In genomic region chr2:72849441-72850192, GRCm38 (mm10) we compare ENCODE assay signal across 14 mouse cellular contexts.
A peak's percentile ranks its signal among the peaks of the same experiment; 100 is the strongest.
DNase-seq lines count a peak whose midpoint lies in the region; ATAC-seq lines count a peak whose summit lies in the region.
"Had no signal": no experiment of that assay in that cellular context is flagged by ENCODE, and none has a peak within 500 bp of the region (broad histone marks: within the 10 kb centered on the region; RNA-seq: fewer than 3 reads in every experiment).

No protein-coding gene starts in this region.

- 33% methylated on average over 12 of the region's 12 CpGs for WGBS in heart, embryonic 12.5 days
- 45% methylated on average over 12 of the region's 12 CpGs for WGBS in midbrain, embryonic 12.5 days
- 39% methylated on average over 12 of the region's 12 CpGs for WGBS in midbrain, embryonic 15.5 days
- WGBS in heart, embryonic 16.5 days: 39% methylated on average over 12 of the region's 12 CpGs

- no peak overlapping the region for H3K27ac ChIP-seq in heart, embryonic 12.5 days (ENCODE audit: poor library complexity, severe bottlenecking)
- H3K27ac ChIP-seq in midbrain, embryonic 12.5 days (replicated peaks): no peak overlapping the region
- no peak overlapping the region for H3K27ac ChIP-seq in midbrain, embryonic 15.5 days
- H3K27ac ChIP-seq in heart, embryonic 16.5 days (ENCODE audit: low read length): no peak overlapping the region
- H3K27ac ChIP-seq: kidney, embryonic 15.5 days; liver, embryonic 15.5 days; neural tube, embryonic 12.5 days had no signal

- H3K9me3 ChIP-seq in heart, embryonic 12.5 days (replicated peaks): no peaks in the 10 kb centered on the region
- peaks cover 5% of the 10 kb centered on the region; the same call in 1 of the 2 replicates for H3K9me3 ChIP-seq in midbrain, embryonic 12.5 days
- H3K9me3 ChIP-seq in midbrain, embryonic 15.5 days: no peaks in the 10 kb centered on the region
- no peaks in the 10 kb centered on the region for H3K9me3 ChIP-seq in heart, embryonic 16.5 days (replicated peaks; ENCODE audit: control insufficient read depth, low read length)
- H3K9me3 ChIP-seq: kidney, embryonic 15.5 days; liver, embryonic 15.5 days; neural tube, embryonic 12.5 days had no signal

- 0 out of 2 replicates have a peak overlapping the region, but pooled peaks have one; percentile 36 for H3K9ac ChIP-seq in heart, embryonic 12.5 days
- no peak overlapping the region for H3K9ac ChIP-seq in midbrain, embryonic 12.5 days (replicated peaks)
- no peak overlapping the region for H3K9ac ChIP-seq in midbrain, embryonic 15.5 days
- no peak overlapping the region for H3K9ac ChIP-seq in heart, embryonic 16.5 days (ENCODE audit: low read length)
- H3K9ac ChIP-seq: kidney, embryonic 15.5 days; liver, embryonic 15.5 days; neural tube, embryonic 12.5 days had no signal

- ATAC-seq in heart, embryonic 12.5 days (ENCODE audit: insufficient number of reproducible peaks, low FRiP score): 0 out of 2 replicates have a peak, but pooled peaks have one; percentile 22
- ATAC-seq in midbrain, embryonic 12.5 days (ENCODE audit: low FRiP score, low read depth): no peak
- no peak for ATAC-seq in midbrain, embryonic 15.5 days (replicated peaks)
- no peak for ATAC-seq in heart, embryonic 16.5 days (replicated peaks; ENCODE audit: extremely low read depth, insufficient read depth, low FRiP score)
- ATAC-seq: Patski had no signal

- no peaks in the 10 kb centered on the region for H3K27me3 ChIP-seq in heart, embryonic 12.5 days (replicated peaks)
- no peaks in the 10 kb centered on the region; the same call in 1 of the 2 replicates for H3K27me3 ChIP-seq in midbrain, embryonic 12.5 days
- no peaks in the 10 kb centered on the region for H3K27me3 ChIP-seq in midbrain, embryonic 15.5 days (replicated peaks)
- H3K27me3 ChIP-seq in heart, embryonic 16.5 days (ENCODE audit: control insufficient read depth, insufficient read depth, low read length): no peaks in the 10 kb centered on the region
- H3K27me3 ChIP-seq: kidney, embryonic 15.5 days; liver, embryonic 15.5 days; neural tube, embryonic 12.5 days; Patski had no signal

- H3K4me1 ChIP-seq in heart, embryonic 12.5 days (replicated peaks): peaks cover 8% of the 10 kb centered on the region
- 0 out of 2 replicates have a peak, but pooled peaks cover 3% of the 10 kb centered on the region for H3K4me1 ChIP-seq in midbrain, embryonic 12.5 days
- no peaks in the 10 kb centered on the region for H3K4me1 ChIP-seq in midbrain, embryonic 15.5 days
- H3K4me1 ChIP-seq in heart, embryonic 16.5 days (ENCODE audit: control insufficient read depth, insufficient read depth, low read length): peaks cover 5% of the 10 kb centered on the region; the same call in 1 of the 2 replicates
- H3K4me1 ChIP-seq: kidney, embryonic 15.5 days; liver, embryonic 15.5 days; neural tube, embryonic 12.5 days had no signal

- no peaks in the 10 kb centered on the region for H3K36me3 ChIP-seq in heart, embryonic 12.5 days
- H3K36me3 ChIP-seq in midbrain, embryonic 12.5 days: no peaks in the 10 kb centered on the region
- H3K36me3 ChIP-seq in midbrain, embryonic 15.5 days (replicated peaks): no peaks in the 10 kb centered on the region
- no peaks in the 10 kb centered on the region for H3K36me3 ChIP-seq in heart, embryonic 16.5 days (ENCODE audit: control insufficient read depth, insufficient read depth)
- H3K36me3 ChIP-seq: kidney, embryonic 15.5 days; liver, embryonic 15.5 days; neural tube, embryonic 12.5 days had no signal

- H3K4me2 ChIP-seq in heart, embryonic 12.5 days: peak overlapping the region; percentile 41
- 0 out of 2 replicates have a peak overlapping the region, but pooled peaks have one; percentile 15 for H3K4me2 ChIP-seq in midbrain, embryonic 12.5 days (replicated peaks)
- no peak overlapping the region for H3K4me2 ChIP-seq in midbrain, embryonic 15.5 days
- 0 out of 2 replicates have a peak overlapping the region, but pooled peaks have one; percentile 11 for H3K4me2 ChIP-seq in heart, embryonic 16.5 days (ENCODE audit: low read depth, low read length)
- H3K4me2 ChIP-seq: kidney, embryonic 15.5 days; liver, embryonic 15.5 days; neural tube, embryonic 12.5 days had no signal

- intact Hi-C loops in gastrocnemius, postnatal 36 days (cut with DNase I): no loop called here

- no peak for DNase-seq in heart, adult 9 months (ENCODE audit: low spot score in 2 of 2)
- DNase-seq in yolk sac, embryonic 10.5 days (ENCODE audit: low spot score): peak; percentile 11
- DNase-seq in gastrocnemius, postnatal 36 days: no peak
- no peak for DNase-seq in right cerebral cortex, postnatal 36 days (ENCODE audit: low spot score in 2 of 2)
- DNase-seq: cerebellum, adult 9-11 months; thymus, postnatal 14 days had no signal

- H3K4me3 ChIP-seq in heart, embryonic 12.5 days: no peak overlapping the region
- H3K4me3 ChIP-seq in midbrain, embryonic 12.5 days: no peak overlapping the region
- no peak overlapping the region for H3K4me3 ChIP-seq in midbrain, embryonic 15.5 days
- no peak overlapping the region for H3K4me3 ChIP-seq in heart, embryonic 16.5 days (ENCODE audit: low read length)
- H3K4me3 ChIP-seq: kidney, embryonic 15.5 days; liver, embryonic 15.5 days; neural tube, embryonic 12.5 days had no signal
